Mouse (Mus musculus) erythroid progenitor cell, adult 5-6 weeks (primary cell): ENCODE results near the gene Dohh. TPM values are rescaled to one million over a fixed set of nuclear protein-coding genes. Genes with fewer than 3 reads are reported as not detected.

Experiments used
- ATAC-seq: replicated peaks from 2 replicates; pipeline ENCODE4 v1.8.0; 2016; ENCODE audit warnings: moderate number of reproducible peaks, mild to moderate bottlenecking, moderate TSS enrichment, inconsistent platforms; ENCODE audit not compliant: poor library complexity, low FRiP score, severe bottlenecking
- total RNA-seq, 2 experiments: library from RNA; stranded (forward) in 1 of 2; stranded (reverse) in 1 of 2; fragments of 150-400 nt in 1 of 2; fragments of 186-747, 209-891 nt in 1 of 2; gene quantifications; 2 replicates each; pipeline versions ENCODE4 v1.2.3 to v1.2.4; 2015 to 2017; ENCODE audit warnings: low replicate concordance in 2 of 2

The Dohh gene
- total RNA-seq, 2 experiments from 2014 or later, result 4.0 to 8.8 TPM

- no peak for ATAC-seq
These were observed 41.1 kb downstream of the Dohh start for GRCm38 (mm10) chr10:81425236-81425850.

GRCm38 (mm10) chr10:81426081-81426671 lies 41.9 kb downstream of the Dohh start:
- ATAC-seq, result no peak

- peak; percentile 47; the same call in 1 of the 2 replicates for ATAC-seq
These were observed 42.7 kb downstream of the Dohh start for GRCm38 (mm10) chr10:81426897-81427296.

- ATAC-seq, result no peak
These were observed 43.1 kb downstream of the Dohh start for GRCm38 (mm10) chr10:81427327-81427726.

- ATAC-seq, result no peak
These were observed 43.7 kb downstream of the Dohh start for GRCm38 (mm10) chr10:81427804-81428506.

- no peak for ATAC-seq
These were observed 44.3 kb downstream of the Dohh start for GRCm38 (mm10) chr10:81428507-81428870.

- ATAC-seq, result no peak
These were observed 44.9 kb downstream of the Dohh start for GRCm38 (mm10) chr10:81429092-81429491.

GRCm38 (mm10) chr10:81429605-81430061 lies 45.4 kb downstream of the Dohh start:
- peak; percentile 60 for ATAC-seq

- ATAC-seq, result no peak
These were observed 46.1 kb downstream of the Dohh start for GRCm38 (mm10) chr10:81430141-81430830.

- no peak for ATAC-seq
These were observed 46.8 kb downstream of the Dohh start for GRCm38 (mm10) chr10:81430831-81431525.

GRCm38 (mm10) chr10:81431526-81432168 lies 47.4 kb downstream of the Dohh start:
- no peak for ATAC-seq

- ATAC-seq, result peak; percentile 4; the same call in 1 of the 2 replicates
These were observed 48.1 kb downstream of the Dohh start for GRCm38 (mm10) chr10:81432169-81432867.

GRCm38 (mm10) chr10:81432868-81433262 lies 48.6 kb downstream of the Dohh start:
- peak; percentile 85 for ATAC-seq

GRCm38 (mm10) chr10:81433541-81434289 lies 49.5 kb downstream of the Dohh start:
- peak; percentile 16; the same call in 1 of the 2 replicates for ATAC-seq

- no peak for ATAC-seq
These were observed 50.4 kb downstream of the Dohh start for GRCm38 (mm10) chr10:81434361-81435263.

GRCm38 (mm10) chr10:81435436-81435835 lies 51.2 kb downstream of the Dohh start:
- no peak for ATAC-seq
